Mouse (Mus musculus): ENCODE measurements at regions not wholly inside any gene's neighbourhood (a gene's known extent, or its start where the extent isn't known, plus 50 kb on each side); places are given as distances from the start of the nearest gene placed in this dataset.

GRCm38 (mm10) chr15:36846806-36847205 lies 160.8 kb downstream of the Zfp706 start:
- H3K9ac ChIP-seq = no peak overlapping the region
- H3K27ac ChIP-seq = no peak overlapping the region
- no peak for ATAC-seq (ENCODE audit: insufficient number of reproducible peaks, low FRiP score, low TSS enrichment, low read depth)
- no peak overlapping the region for H3K4me3 ChIP-seq
- no peak overlapping the region for H3K4me2 ChIP-seq
- H3K36me3 ChIP-seq = no peaks in the 10 kb centered on the region
- H3K4me1 ChIP-seq = peaks cover 14% of the 10 kb centered on the region
- no peaks in the 10 kb centered on the region for H3K9me3 ChIP-seq
- H3K27me3 ChIP-seq = no peaks in the 10 kb centered on the region
- WGBS = 70% methylated on average over 9 of the region's 9 CpGs

Data from limb, embryonic 15.5 days (tissue).